Mouse (Mus musculus) thymus, postnatal 4 days (tissue): ENCODE measurements at regions not wholly inside any gene's neighbourhood (a gene's known extent, or its start where the extent isn't known, plus 50 kb on each side); places are given as distances from the start of the nearest gene placed in this dataset.

Experiments
- DNase-seq: peaks from one replicate; pipeline ENCODE4 v3.0.0; 2021

DNA sequence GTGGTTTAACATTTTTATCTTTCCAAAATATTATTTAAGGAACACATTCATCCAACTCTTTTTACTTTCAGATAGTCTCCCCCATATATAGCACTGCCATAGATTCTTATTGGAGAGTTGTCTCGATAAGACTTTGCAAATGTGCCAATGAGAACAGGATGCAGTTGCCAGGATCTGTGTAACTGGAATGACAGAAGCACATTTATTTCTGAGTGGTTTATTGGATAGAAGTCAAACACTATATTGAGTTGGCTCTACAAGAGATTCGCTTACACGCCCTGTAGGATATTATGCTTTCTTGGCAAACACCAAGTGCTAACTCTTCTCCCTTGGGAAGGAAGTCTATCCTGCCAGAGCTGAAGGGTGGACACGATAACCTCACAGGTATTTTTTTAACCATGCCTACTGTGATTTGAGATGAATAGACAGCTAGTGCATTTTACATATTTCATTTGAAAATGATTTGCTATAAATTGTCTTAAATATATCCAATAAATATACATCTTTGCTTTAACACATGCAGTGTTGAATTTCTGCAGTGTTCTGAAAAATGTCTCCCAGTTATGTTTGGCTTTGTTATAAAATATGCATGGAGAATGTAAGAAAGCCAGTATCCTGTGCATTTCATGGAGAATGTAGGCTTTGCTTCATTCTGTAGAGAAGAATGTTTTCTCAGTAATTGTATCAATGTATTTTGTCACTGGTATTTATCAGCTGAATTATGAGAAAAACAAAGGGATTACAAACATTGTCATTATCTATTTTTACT lies 705.8 kb downstream of the Fat4 start:
- DNase-seq: no peak

DNA sequence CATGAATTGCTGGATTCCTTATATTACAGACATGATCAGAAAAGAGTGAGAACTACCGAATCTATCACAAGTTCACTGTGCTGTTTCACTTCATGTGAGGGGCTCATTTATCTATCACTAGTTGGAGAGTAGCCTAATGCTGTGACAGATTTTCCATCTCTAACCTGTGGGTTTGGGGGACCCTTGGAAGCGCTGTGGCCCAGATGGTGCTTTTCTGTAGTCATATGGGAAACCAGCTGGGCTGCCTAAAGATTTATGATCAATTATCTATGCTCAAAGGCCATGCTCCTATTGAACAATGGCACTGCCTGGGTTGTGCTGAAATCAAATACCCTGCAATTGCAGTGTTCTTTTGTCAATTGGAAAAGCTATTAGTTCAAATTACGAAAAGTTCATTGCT lies 723.2 kb downstream of the Fat4 start:
- no peak for DNase-seq

GRCm38 (mm10) chr3:39612408-39612807 lies 725.7 kb downstream of the Fat4 start:
- no peak for DNase-seq

DNA sequence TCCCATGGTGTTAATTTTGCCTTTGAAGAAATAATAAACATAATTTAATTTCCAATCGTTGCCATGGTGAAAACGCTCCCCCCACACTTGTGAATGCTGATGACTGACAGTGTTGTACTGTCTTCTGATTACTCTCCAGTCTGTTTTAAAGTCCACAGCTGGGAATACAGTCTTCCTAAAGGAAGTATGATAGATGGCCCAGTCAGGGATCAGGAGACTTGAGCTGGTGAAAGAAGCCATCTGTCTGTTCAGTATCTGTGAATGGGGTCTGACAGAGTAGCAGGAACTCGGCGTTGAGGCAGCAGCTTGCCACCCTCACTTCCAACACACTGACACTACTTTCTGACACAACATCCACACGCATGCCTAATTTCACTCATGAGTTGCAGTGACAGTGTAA lies 751.2 kb downstream of the Fat4 start:
- no peak for DNase-seq

DNA sequence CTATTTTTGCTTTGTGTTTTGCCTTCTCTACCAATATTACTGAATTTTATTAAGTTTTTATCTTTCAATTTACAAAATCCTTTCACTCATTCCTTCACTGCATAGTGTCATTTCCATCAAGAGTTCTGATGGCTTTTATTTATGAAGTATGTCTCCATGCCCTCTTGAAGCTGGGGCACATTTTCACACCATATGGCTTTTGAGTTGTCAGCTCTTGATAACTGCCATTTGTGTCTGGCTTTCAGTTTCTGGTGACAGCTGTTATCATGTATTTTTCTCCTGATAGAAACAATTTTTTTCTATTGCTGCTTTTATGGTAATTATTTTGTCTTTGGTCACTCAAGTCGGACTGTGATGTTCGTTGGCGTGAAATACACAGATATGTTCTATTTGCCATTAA lies 756.5 kb downstream of the Fat4 start:
- DNase-seq: no peak

- DNase-seq: no peak
Observed at GRCm38 (mm10) chr3:39666817-39667216, 780.1 kb downstream of the Fat4 start.

DNA sequence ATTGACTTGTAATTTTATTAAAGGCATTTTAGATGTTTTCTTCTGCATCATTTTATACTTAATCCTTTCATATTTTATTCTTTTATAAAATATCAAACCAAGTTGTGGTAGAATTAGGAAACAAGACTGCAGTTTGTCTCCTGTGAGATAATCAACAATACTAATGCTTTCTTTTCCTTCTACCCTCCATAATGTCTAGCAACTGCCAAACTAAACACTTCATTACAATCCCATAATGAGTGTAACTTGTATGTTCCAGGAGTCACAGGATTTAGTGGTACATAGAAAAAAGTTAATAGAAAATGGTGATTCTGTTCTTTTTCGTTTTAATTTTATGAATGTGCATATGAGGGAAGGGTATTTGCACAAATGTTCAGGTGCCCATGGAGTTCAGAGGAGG lies 782.4 kb downstream of the Fat4 start:
- no peak for DNase-seq

DNA sequence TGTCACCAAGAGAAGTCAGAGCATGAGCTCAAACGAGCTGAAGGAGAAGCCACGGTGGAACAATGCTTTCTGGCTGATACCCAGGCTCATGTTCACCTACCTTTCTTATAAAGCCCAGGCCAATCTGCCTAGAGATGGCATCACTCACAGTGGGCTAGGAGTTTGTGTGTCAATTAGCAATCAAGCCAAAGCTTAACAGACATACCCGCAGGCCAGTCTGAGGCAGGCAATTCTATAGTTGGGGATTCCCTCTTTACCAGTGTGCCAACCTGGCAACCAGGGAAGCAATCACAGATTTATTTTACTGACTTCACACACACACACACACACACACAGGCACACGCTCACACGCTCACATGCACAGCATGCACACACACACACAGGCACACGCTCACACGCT lies 787.3 kb downstream of the Fat4 start:
- no peak for DNase-seq

- no peak for DNase-seq
Observed at GRCm38 (mm10) chr3:39674927-39675326, 788.2 kb downstream of the Fat4 start.

- peak; percentile 21 for DNase-seq
Observed at GRCm38 (mm10) chr3:39705610-39706009, 818.9 kb downstream of the Fat4 start.

- DNase-seq: no peak
Observed at GRCm38 (mm10) chr3:39712795-39713709, 818.0 kb upstream of the Intu start.

GRCm38 (mm10) chr3:39714056-39714592 lies 817.0 kb upstream of the Intu start:
- no peak for DNase-seq

DNA sequence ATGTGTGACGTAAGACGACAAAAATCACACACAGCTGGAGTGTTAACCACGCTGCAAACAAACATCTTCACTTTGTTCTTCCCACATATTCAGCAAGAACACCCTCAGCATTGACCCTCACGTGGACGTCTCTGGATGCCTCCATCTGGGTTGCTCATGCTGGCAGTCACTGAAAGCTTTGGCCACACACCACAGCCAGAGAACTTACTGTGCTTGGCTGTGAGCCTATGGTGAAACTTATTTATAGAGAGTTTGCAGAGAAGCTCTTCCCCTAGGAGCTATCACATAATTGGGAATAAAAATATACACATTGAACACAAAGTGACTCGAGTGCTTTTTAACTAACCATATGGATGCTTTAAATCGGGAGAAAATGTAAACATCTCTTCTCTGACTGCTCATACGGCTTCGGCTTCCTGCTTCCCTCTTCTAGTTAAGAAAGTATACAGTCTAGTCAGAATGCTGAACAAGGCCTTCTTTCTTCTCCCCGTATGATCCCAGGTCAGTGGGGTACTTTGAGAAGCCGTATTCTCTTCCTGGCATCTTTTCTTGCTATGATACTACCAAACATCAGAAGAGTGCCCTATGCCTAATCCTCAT lies 812.0 kb upstream of the Intu start:
- DNase-seq: no peak

- DNase-seq: no peak
Observed at GRCm38 (mm10) chr3:39725755-39726154, 805.3 kb upstream of the Intu start.

- DNase-seq: no peak
Observed at GRCm38 (mm10) chr3:39736639-39737038, 794.4 kb upstream of the Intu start.

GRCm38 (mm10) chr3:39745947-39746346 lies 785.1 kb upstream of the Intu start:
- DNase-seq: no peak

- no peak for DNase-seq
Observed at GRCm38 (mm10) chr3:39768981-39769568, 762.0 kb upstream of the Intu start.

DNA sequence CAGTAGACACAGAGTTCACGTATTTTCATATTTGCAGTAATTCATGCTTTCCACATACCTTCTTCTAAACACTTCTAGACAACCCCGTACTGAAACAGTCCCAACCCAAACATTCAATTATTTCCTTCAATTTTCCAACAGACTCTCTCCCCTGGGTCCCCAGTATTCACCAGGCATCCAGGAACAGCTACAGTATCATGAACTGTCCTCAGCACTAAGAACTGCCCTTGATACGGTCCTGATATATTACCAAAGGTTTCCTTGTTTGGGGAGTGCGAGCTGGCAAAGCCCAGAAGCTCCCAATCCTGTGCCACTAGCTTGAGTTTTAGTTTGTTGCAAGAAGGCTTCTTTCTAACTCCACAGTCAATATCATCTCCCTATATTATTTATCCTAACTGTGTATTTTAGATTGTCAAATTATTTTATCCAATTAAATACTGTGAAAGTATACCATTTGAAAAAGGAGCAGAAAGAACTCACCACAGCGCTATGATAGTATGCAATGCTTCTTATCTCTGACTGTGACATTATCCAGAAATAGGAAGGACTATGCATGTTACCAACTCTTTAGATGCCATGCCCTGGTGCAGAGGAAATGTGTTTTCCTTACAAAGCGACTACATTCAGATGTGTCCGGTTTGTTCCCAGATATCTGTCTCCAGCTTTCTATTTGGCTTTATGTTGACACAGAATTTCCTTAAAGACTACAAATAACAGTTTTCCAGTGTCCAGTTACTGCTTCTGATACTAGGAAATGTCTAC lies 754.6 kb upstream of the Intu start:
- DNase-seq: no peak

DNA sequence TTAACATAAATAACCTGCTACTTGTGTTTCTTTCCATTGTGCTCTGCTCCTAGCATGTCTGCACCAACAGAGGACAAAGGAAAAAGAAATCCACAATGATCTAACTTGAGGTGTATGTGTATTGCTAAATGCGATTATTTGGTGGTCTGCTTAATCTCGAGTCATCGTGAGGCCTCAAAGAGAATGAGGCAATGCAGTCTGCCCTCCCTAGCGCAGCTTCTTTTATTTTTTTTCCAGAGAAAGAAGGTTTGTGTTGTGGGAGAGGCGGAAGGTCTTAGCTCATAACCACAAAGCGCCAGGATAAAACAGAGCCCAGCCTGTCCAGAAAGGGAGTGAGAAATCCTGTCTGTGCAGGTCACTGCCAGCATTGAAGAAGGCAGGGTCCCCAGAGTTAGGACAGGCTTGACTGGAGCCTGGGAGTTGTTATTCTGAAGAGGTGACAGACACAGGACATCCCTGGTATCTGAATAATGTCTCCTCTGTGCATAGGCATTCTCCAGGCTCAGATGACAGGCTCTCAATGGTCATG lies 751.3 kb upstream of the Intu start:
- DNase-seq: no peak

DNA sequence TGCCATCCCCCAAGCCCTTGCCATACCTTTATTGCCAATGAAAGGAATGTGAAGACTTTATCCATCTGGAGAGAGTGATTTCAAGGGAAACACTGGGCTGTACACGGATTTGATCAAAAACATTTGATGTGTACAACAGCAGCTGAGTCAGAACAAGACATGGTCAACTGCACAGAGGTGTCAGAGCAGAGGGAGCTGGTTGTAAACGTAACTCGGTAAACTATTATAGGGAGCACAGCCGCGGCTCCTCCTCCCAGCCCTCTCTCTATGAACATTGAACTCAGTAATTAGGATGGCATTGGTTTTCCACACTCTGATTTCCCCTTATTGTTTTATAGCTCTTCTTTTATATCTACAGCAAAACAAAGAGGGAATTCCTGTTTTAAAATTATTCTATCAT lies 750.8 kb upstream of the Intu start:
- DNase-seq: no peak

DNA sequence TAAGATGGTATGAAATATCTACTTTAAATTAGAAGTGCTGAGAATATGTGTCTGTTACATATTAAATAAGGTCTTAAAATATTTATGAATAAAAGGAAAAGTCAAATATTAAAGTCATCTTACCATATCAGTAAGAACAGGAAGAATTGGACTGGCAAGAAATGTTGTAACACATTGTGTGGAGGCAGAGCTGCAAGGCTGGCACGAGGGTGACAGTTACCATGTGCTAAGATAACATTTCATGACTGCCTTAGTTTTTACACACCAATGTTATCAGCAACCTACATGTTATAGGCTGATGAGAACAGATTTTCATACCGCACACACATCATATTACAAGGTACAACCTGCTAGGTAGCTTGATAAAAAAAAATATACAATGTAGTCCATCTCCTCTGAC lies 746.2 kb upstream of the Intu start:
- DNase-seq: no peak

- DNase-seq: no peak
Observed at GRCm38 (mm10) chr3:39809586-39809985, 721.5 kb upstream of the Intu start.
